Mouse (Mus musculus) cerebellum, adult 2 months (tissue): ENCODE data around the gene Cbarp.

Experiments used
- CTCF ChIP-seq: fragments of 200-500 bp; IDR thresholded peaks from 2 replicates; pipeline ENCODE4 v1.5.1; 2011; ENCODE audit warnings: low read depth, mild to moderate bottlenecking, control low read depth, low read length, moderate library complexity, borderline replicate concordance; ENCODE audit not compliant: insufficient read depth
- POLR2A ChIP-seq: fragments of 200-500 bp; IDR thresholded peaks from 2 replicates; pipeline ENCODE4 v1.6.1; 2011; ENCODE audit warnings: low read length, control low read depth, borderline replicate concordance; ENCODE audit not compliant: insufficient read depth

GRCm38 (mm10) chr10:80137626-80138552, 2.7 kb downstream of the Cbarp start:
- TF ChIP-seq POLR2A (0 out of 2 replicates have a peak, but pooled peaks have one; percentile 18), CTCF (no peak)
